Mouse (Mus musculus) kidney, adult 9 months (tissue): ENCODE results near the gene Sh3bgrl2.
A peak's percentile ranks its signal among the peaks of the same experiment; 100 is the strongest.
"Not testable (repeated sequence)": the region's sequence is repeated elsewhere in the genome, so short reads cannot be mapped to it uniquely, and the experiment has no call there.

Experiments
- DNase-seq: peaks from one replicate; pipeline ENCODE4 v3.0.0; 2022

Sh3bgrl2 gene

GRCm38 (mm10) chr9:83547830-83548689 is at the start of gene Sh3bgrl2:
Gene Sh3bgrl2 (plus strand): TSS chr9:83548327.
- peak; percentile 81 for DNase-seq

GRCm38 (mm10) chr9:83519081-83519480 is 29.0 kb upstream of the Sh3bgrl2 start:
- not testable (repeated sequence) for DNase-seq

GRCm38 (mm10) chr9:83519510-83520155 is 28.5 kb upstream of the Sh3bgrl2 start:
- DNase-seq: no peak

- DNase-seq: peak; percentile 40
Observed at GRCm38 (mm10) chr9:83527341-83528060, 20.6 kb upstream of the Sh3bgrl2 start.

DNA sequence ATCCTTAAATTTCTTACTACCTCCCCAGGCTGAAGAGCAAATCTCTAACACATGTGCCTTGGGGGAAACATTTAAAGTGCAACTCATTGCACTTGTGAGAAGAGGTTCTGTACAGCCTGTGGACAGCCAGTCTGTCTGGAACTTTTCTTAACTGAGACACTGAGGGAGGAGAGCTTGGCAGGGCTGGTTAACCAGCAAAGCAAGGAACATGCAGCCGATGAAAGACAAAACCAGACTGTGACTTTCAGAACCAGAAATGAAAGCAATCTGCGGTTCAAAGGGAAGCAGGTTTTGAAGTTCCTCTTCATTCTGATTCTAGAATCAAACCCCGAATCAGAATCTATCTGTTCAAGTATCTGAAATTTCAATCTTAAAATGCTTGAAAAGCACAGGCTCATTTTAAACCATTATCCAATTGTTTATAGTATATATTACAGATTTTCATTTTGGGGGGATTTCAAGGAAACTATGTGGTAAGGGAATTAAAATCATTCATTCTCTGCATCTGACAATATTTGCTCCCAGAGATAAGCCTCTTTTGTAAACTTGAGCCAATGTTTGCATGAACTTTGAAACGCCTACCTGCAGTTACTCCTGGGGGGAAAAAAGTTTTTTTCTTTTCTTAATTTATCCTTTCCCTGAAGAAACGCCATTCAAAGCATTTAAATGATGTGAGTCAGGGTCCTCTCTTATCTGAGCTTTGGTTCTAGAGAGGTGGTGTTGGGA is 14.9 kb upstream of the Sh3bgrl2 start:
- DNase-seq: no peak

DNA sequence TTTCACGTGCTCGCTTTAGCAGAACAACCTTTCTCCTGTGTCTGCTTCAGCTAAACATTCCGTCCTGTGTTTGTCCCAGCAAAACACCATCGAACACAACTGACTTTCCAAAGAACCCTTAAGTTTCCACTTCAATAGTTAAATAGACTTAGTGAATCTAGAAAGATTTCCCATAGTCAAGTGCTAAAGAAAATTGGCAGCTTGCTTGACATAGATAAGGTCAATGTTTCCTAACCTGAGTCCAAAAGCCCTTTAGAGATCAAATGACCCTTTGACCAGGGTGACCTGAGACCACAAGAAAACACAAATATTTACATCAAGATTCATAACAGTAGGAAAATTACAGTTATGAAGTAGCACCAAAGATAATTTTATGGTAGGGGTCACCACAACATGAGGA is 11.2 kb upstream of the Sh3bgrl2 start:
- DNase-seq: no peak

GRCm38 (mm10) chr9:83537510-83537909 is 10.6 kb upstream of the Sh3bgrl2 start:
- DNase-seq: no peak

DNA sequence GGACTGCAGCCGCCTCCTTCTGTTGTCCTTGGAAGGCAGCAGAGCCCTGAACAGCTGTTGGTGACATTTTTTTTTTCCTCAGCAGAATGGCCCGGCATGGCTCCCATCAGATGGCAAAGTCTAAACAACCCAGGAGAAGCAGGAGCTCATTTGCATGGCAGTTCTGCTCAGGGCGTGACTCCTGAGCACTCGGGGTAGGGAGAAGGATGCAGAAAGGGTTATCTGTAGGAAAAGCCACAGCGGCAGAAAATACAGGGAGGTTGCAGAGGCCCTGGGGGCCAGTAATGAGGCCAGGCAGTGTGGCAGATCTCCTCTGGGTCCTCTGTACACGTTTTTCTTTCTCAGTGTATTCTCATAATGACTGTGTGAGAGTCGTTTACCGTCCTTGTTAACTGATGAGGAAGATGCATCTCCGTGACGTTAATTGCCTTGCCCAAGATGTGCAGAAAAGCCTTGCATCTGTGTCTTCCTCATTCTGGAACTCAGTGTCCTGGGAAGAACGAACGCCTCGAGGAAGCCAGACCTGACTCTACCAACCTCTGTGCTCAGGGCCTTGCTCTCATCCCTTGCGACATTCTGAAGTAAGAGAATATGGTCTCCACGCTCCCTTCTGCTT is 10.1 kb upstream of the Sh3bgrl2 start:
- no peak for DNase-seq

- no peak for DNase-seq
Observed at GRCm38 (mm10) chr9:83539809-83540491, 8.2 kb upstream of the Sh3bgrl2 start.

DNA sequence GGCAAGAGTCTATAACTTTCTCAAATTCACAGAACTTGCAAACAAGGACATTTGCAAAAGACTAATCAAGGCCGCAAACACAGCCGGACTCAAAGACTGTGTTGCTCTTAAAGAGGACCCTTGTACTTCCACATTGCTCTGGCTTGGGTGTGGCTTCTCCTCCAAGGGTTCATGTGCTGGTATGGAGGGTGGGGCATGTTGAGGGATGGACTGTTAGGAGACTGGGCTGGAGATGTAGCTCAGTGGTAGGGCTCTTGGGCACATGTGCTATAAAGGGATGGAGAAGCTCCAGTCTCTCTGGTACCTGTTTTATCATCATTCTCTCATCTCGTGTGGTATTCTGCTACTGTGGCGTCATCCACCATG is 7.7 kb upstream of the Sh3bgrl2 start:
- no peak for DNase-seq

GRCm38 (mm10) chr9:83540975-83541374 is 7.2 kb upstream of the Sh3bgrl2 start:
- peak; percentile 39 for DNase-seq

- no peak for DNase-seq
Observed at GRCm38 (mm10) chr9:83545240-83545639, 2.9 kb upstream of the Sh3bgrl2 start.

- no peak for DNase-seq
Observed at GRCm38 (mm10) chr9:83546316-83546715, 1.8 kb upstream of the Sh3bgrl2 start.

DNA sequence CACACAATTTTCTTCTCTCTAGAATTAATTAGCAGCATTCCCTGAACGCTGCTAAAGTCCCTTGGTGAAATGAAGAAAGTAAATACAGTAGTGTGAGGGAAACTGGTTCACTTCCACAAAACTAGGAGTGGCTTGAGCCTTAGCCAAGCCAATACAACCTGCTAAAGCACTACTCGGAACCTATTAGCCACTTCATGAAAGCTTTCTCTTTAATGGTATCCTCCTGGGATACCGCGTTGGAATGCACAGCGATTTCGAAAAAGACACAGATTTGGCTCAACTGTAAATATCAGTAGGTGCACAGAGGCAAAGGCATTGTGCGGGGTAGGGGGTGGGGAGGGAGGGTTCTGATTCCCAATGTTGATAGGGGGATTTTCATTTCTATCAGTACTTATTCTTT is 898 bp upstream of the Sh3bgrl2 start:
- no peak for DNase-seq

DNA sequence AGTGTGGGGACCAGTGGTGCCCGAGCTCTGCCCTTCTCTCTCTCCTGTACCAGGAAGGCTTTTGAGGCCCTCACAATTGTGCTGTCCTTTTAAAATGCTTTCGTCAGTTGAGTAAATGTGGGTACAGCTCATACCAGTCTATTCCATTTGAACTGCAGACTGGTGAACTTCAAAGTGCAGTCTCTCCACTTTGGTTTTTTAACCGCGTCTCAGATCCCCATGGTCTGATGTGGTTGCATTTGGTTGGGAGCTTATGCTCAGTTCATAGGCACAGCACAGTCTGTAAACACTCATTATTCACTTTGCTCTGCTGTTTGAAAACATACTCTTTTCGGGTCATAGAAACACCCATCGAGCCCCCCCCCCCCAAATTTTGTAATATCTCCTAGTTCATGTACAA is 1.7 kb downstream of the Sh3bgrl2 start:
- DNase-seq: no peak

GRCm38 (mm10) chr9:83551116-83551515 is 3.0 kb downstream of the Sh3bgrl2 start:
- DNase-seq: no peak

DNA sequence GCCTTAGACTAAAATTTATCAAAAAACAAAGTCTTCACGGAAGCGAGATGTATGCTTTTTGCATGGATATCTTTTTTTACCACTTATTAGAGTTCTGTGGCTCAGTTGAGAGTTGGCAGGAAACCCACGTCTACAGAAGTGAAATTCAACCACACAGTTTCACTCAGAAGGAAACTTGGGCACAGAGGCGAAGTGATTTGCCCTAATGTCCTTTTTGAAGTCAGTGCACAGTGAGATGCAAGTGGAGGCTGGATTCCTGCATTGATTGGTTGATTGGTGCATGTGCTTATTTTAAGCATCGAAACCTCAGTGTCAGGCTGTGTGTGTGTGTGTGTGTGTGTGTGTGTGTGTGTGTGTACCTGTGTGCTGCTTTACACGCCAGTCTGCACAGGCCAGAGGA is 3.5 kb downstream of the Sh3bgrl2 start:
- no peak for DNase-seq

DNA sequence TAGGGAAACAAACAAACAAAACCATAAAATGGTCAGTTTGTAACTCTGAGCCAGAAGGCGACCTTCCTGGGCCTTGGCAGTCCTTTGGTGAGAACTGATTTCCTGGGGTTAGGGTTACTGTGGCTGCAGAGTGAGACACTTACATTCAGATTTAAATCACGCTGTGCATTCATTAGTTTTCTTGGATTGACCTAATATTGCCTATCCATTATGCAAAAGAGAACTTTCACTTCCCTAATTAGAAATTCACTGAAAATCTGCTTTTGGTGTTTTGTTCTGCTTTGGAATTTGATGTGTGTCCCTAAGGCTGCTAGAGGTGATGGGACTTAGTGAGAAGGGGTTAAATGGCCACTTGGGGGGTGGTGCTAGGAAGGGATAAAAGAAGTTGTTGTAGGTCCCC is 7.5 kb downstream of the Sh3bgrl2 start:
- no peak for DNase-seq

DNA sequence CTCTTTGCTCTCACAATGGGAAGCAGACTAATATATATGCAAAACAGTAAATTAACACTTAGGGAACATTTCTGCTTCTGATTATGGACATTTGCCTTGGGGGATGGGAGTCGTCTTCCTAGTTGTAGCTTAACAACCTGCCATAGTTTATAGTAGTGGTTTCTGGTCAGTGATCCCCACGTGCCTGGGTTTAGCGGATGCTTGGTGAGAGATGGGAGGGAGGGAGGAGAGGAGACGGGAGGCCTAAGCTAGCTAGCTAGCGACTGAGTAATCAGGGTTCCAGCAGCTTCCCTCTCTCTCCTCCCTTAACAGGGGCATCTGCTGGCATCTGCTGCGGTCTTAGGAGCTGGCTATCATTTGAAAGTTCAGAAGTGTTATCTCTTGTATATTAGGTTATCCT is 8.1 kb downstream of the Sh3bgrl2 start:
- peak; percentile 49 for DNase-seq

- peak; percentile 18 for DNase-seq
Observed at GRCm38 (mm10) chr9:83556780-83557771, 8.9 kb downstream of the Sh3bgrl2 start.

GRCm38 (mm10) chr9:83560670-83561069 is 12.5 kb downstream of the Sh3bgrl2 start:
- no peak for DNase-seq
